Mouse (Mus musculus) thymus, postnatal 25 days (tissue): ENCODE results near the gene Rufy1.

ENCODE experiments used
- DNase-seq: peaks from one replicate; pipeline ENCODE4 v3.0.0; 2022

The Rufy1 gene

GRCm38 (mm10) chr11:50421934-50422780, 8.8 kb downstream of the Rufy1 start:
- DNase-seq, result peak; percentile 22

- DNase-seq, result no peak
Measured at GRCm38 (mm10) chr11:50421461-50421860, 9.5 kb downstream of the Rufy1 start.

- no peak for DNase-seq
Measured at GRCm38 (mm10) chr11:50417856-50418255, 13.1 kb downstream of the Rufy1 start.

GRCm38 (mm10) chr11:50415563-50416241, 15.2 kb downstream of the Rufy1 start:
- no peak for DNase-seq

GRCm38 (mm10) chr11:50407235-50407634, 23.7 kb downstream of the Rufy1 start:
- no peak for DNase-seq

DNA sequence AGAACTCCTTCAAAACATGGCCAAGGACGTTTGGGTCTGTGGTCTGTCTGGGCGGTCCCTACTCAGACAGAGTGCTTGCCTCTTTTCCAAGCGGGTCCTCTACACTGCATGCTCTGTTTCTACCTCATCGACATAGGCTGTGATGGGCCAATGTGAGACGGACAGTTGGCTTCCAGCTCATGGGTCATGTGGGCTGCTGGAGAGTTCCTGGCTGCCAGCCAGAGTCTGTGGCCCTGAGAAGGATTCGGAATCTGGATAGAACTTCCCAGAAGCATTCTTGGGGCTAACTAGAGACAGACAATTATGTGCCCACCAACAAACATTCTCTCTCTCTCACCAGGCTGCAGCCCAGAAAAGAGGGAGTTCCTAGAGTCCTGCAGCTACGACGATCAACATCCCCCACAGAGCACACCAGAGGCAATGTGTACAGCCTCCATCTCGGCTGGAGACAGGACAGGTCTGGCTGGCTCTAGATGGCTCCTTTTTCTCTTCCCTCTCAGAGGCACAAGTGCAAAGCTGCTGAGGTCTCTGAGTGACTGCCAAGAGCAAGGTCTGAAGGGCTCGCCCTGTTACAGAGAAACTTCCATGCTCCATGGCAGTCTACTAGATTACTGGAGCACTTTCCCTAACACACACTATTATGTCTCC, 27.4 kb downstream of the Rufy1 start:
- DNase-seq, result no peak

GRCm38 (mm10) chr11:50402481-50402880, 28.4 kb downstream of the Rufy1 start:
- no peak for DNase-seq

- DNase-seq, result no peak
Measured at GRCm38 (mm10) chr11:50398803-50399202, 32.1 kb downstream of the Rufy1 start.

DNA sequence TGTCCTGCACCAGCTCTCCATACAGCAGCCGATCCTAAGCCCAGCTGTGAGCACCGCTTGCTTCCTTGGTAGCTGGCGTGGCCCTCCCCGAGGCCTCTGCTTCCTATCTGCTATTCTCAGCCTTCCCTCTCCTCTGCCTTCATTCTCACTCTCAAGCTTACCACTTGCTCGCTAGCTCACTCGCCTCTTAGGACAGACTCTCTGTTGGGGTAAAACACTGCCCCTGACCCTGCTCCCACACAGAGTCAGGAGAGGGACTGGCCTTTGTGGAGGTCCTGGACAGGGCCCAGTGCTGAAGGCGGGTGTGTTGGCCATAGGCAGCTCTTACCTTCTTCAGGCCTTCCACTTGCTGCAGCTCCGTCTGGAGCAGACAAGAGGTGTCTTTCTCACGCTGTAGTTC, 33.6 kb downstream of the Rufy1 start:
- no peak for DNase-seq

- DNase-seq, result no peak
Measured at GRCm38 (mm10) chr11:50396766-50397307, 34.1 kb downstream of the Rufy1 start.

DNA sequence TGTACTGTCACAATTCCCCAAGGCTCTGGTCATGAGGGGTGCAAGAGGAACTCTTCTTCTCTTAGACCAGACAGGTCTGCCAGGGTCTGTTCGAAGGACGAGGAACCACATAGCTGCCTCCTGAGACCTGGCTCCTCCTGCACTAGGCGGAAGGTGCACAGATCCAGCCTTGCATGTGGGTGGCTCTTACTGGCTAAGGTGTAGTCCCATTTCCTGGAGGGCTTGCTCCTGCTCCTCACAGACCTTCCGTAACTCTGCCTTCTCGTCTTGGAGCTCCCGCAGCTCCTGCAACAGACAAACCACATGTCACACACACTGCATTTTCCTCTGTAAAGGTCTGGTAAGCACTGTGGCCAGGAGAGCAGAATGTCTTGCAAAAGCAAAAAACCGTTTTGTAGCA, 36.2 kb downstream of the Rufy1 start:
- DNase-seq, result no peak

DNA sequence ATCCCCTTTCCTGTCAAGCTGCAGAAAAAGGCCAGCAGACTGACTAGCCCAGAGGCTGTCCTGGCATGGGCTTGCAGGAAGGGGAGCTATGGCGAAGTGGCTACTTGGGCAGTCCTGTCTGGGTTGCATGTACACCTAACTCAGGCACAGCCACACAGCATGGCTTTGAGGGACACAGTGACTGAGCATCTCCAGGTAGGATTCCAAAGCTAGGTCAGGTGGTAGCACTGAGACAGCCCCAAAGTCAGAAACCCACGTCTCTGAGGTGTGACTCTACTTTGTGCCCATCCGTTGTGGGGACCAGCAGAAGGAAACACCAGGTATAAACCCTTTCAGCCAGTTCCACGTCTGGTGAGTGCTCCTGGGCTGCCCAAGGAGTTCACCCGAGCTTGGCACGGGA, 37.6 kb downstream of the Rufy1 start:
- no peak for DNase-seq

DNA sequence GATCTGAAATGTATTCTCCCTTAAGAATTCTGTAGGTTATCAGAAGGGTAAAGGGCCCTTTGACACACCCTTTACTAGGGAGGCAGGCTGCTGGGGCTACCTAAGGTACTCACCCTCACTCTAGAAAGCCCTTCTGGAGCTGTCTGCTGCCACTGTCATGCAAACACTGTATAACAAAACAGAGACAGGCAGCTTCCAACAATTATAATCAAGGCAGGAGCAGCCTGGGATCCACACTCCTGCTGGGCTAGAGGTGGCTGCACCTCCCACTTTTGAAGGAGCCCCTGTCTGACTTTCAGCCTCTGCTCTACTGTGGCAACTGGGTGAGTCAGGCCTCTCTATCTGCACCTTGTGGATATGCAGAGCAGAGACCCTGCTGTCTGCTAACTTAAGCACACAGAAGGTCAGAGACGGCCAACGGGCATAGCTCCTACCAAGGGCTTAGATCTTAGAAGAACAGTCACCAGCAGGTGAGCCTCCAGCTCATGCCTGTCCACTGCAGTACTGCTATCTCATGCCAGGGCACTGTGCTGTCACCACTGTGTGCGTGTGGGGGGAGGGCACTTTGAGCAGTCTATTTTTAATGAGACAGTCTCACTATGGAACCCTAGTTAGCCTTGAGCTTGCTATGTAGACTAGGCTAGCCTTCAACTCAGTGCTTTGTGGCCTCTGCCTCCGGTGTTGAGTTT, 39.5 kb downstream of the Rufy1 start:
- DNase-seq, result no peak

DNA sequence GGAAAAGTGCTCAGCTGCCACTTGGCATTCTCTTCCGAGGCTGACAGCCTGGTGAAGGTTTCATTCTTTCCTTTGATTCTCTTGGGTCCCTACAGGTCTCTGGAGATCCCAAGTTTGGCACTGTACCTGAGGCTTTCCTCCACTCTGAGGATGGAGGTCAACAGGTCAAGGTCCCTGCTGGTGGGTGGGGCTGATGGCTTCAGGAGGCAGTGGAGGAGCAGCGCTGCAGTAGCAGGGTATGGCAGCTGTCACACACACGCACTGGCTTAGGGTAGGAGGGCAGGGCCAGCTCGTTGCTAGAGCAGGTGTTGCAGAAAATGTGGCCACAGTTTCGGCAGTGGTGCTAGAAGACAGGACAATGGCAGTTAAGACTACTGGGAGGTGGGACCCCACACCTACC, 41.3 kb downstream of the Rufy1 start:
- no peak for DNase-seq

DNA sequence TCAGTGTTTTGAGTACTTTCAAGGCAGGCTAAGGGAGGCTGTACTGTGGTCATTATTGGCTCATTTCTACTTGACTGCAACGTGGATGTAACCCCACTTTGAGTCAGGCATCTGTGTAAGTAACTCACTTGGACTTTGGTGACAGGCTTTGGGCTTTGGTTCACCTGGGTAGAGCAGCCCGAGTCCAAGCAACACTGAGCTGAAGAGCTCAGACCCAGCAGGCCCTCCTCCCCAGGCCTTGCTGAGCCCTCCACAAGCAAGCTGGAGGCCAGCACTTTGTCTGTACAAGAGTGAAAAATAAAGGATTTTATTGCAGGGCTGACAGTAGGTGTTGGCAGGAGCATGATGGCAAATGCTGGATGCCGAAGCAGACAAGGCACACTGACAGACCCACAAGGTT, 41.9 kb downstream of the Rufy1 start:
- DNase-seq, result no peak

GRCm38 (mm10) chr11:50388217-50388929, 42.6 kb downstream of the Rufy1 start:
- DNase-seq, result no peak

DNA sequence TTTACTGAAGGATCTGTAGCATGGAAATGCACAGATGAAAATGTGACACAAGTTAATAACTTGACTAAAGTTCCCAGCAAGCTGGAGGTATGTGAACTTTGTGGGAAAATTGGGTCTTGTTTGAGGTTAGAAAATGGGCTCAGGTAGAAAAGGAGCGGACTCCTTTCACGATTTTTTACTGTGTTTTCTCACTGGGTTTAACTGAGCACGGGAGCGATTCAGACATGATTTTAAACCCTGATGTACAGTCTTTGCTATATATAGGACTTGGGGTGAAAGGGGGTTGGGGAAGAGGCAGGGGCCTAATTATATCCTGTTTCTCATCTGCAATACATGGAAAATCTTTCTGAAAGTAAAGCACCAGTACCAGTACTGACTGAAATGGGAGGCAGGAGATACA, 43.2 kb downstream of the Rufy1 start:
- no peak for DNase-seq

DNA sequence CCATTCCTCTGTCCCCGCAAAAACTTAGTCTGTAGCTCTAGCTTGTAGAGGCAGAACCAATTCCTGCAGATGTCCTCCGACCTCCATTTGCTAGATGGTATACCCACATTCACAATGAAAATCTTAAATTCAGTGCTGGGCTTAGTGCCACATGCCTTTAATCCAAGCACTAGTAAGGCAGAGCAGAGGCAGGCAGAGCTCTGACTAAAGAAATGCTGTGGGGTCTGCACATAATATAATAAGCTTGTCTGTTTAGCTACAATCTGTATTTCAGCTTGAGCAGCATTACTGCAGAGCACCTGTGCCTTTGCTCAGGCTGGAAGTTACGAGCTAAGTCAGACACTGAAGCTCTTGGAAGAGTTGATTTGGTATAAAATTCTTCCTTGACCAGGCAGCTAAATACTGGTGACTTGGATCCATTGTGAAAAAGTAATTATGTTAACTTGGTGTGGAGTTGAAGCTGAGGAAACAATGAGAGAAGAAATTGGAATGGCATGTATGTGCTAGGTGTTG, 43.7 kb downstream of the Rufy1 start:
- DNase-seq, result no peak

DNA sequence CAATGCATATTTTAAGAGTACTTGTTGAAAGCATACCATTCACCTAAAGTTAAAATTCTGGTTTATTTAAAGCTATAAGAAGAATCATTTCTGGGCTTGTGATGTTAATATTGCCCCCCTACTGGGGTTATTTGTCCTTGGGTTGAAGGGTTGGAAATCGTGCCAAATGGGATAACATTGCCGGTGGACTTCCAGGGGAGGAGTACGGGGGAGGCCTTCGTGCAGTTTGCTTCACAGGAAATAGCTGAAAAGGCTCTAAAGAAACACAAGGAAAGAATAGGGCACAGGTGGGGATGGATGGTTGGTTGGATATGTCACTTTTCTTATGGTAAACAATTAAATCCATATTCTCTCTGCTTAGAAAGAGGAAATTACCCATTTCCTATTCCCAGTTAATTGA, 49.6 kb downstream of the Rufy1 start:
- DNase-seq, result no peak

DNA sequence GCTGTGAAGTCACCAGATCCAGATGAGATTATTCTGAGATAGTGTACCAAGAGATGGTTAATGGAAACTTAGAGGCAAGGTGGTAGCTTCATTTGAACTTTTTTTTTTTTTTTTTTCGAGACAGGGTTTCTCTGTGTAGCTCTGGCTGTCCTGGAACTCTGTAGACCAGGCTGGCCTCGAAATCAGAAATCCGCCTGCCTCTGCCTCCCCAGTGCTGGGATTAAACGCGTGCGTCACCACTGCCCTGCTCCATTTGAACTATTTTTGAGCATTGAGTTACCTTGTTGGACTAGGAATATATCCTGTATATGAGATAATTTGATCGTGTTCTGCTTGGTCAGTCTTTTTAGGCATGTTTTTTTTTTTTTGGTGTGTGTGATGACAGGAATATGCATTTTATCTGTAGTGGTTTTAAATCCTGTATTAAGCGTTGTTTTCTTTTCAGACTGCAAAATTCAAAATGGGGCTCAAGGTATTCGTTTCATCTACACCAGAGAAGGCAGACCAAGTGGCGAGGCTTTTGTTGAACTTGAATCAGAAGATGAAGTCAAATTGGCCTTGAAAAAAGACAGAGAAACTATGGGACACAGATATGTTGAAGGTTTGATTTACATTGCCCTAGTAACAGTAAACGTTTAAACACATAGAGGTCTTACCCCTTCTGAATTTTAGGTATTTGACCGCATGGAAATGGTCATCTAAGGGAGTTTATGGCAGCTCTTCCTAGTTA, 51.7 kb downstream of the Rufy1 start:
- DNase-seq, result no peak
